8 mouse cellular contexts compared by ENCODE assay signal in genomic region chr3:95658236-95658867, GRCm38 (mm10). TPM values are rescaled to one million over a fixed set of nuclear protein-coding genes. Genes with fewer than 3 reads are reported as not detected.
A peak's percentile ranks its signal among the peaks of the same experiment; 100 is the strongest.
DNase-seq lines count a peak whose midpoint lies in the region; ATAC-seq and TF ChIP-seq lines count a peak whose summit lies in the region.

TSS of gene Mcl1 (plus strand) at chr3:95658788.

- H3K36me3 ChIP-seq in hindbrain, embryonic 16.5 days (ENCODE audit: control insufficient read depth, insufficient read depth, low read length): peaks cover 3% of the 10 kb centered on the region; the same call in 1 of the 2 replicates

- TF ChIP-seq CTCF in gastrocnemius, adult 2 months (IDR thresholded peaks at IDR 0.05): no peak

- H3K27me3 ChIP-seq in hindbrain, embryonic 16.5 days (replicated peaks; ENCODE audit: control insufficient read depth, insufficient read depth, low read length): no peaks in the 10 kb centered on the region

- intact Hi-C loops in gastrocnemius, adult 2 months (cut with DNase I): no loop called here

- H3K4me2 ChIP-seq in hindbrain, embryonic 16.5 days (ENCODE audit: low read length): peak within 1 kb of the TSS; percentile 94

- DNase-seq in ZHBTc4 (ENCODE audit: low read depth, low spot score): peak; percentile 96
- peak; percentile 85 to 93 for DNase-seq in cerebellum, postnatal 4 days (ENCODE audit: low spot score in 2 of 2)
- DNase-seq in gastrocnemius, adult 2 months: peak; percentile 98
- DNase-seq in left cerebral cortex, adult 18-20 months (ENCODE audit: low spot score in 2 of 2): peak; percentile 92 to 94
- DNase-seq in lung, postnatal 4 days: peak; percentile 97 to 98
- peak; percentile 97 for DNase-seq in retina, postnatal 1 day
- DNase-seq in thymus, postnatal 4 days: peak; percentile 89

- H3K27ac ChIP-seq in gastrocnemius, adult 2 months: peak within 1 kb of the TSS; percentile 100
- H3K27ac ChIP-seq in hindbrain, embryonic 16.5 days (ENCODE audit: low read depth, low read length): peak within 1 kb of the TSS; percentile 99

- H3K9me3 ChIP-seq in hindbrain, embryonic 16.5 days (ENCODE audit: control insufficient read depth, low read length): no peaks in the 10 kb centered on the region

- peak within 1 kb of the TSS; percentile 97 for H3K4me3 ChIP-seq in gastrocnemius, adult 2 months
- peak within 1 kb of the TSS; percentile 57 for H3K4me3 ChIP-seq in hindbrain, embryonic 16.5 days (ENCODE audit: low read length)

- peaks cover 29% of the 10 kb centered on the region for H3K4me1 ChIP-seq in hindbrain, embryonic 16.5 days (ENCODE audit: control insufficient read depth, insufficient read depth, low read depth, low read length)

- peak; percentile 97 for ATAC-seq in hindbrain, embryonic 16.5 days

- peak within 1 kb of the TSS; percentile 84 for H3K9ac ChIP-seq in hindbrain, embryonic 16.5 days (ENCODE audit: low read depth, low read length)

- WGBS in hindbrain, embryonic 16.5 days: under 1% methylated on average over 39 of the region's 43 CpGs

RNA-seq across cellular contexts. Expression of gene Mcl1, which starts in this region (rescaled TPM):
- total RNA-seq in gastrocnemius, adult 2 months (2021): 100 to 1,000 TPM; 110 to 123 TPM
- 20.2 and 39.4 TPM in 2 replicates for polyA plus RNA-seq in hindbrain, embryonic 16.5 days (2015; fragmentation: Nextera tagmentation; extraction: Ambion mirVana)
- total RNA-seq in left cerebral cortex, adult 18-20 months (2021): 10 to 100 TPM; 59.7 to 64.1 TPM

Comparison
In these comparisons a context has a peak if more than half of its experiments do, and no peak if none do; other contexts are left out.
1. Peak in every context shown above with its lines: DNase-seq, ATAC-seq, H3K4me3 ChIP-seq and H3K27ac ChIP-seq.